Mouse (Mus musculus): ENCODE data around the gene Pde5a. TPM values are rescaled to one million over a fixed set of nuclear protein-coding genes. Genes with fewer than 3 reads are reported as not detected.

Gene Pde5a
- polyA plus RNA-seq, 1 experiment from 2014 or later, result 3.5 TPM

DNA sequence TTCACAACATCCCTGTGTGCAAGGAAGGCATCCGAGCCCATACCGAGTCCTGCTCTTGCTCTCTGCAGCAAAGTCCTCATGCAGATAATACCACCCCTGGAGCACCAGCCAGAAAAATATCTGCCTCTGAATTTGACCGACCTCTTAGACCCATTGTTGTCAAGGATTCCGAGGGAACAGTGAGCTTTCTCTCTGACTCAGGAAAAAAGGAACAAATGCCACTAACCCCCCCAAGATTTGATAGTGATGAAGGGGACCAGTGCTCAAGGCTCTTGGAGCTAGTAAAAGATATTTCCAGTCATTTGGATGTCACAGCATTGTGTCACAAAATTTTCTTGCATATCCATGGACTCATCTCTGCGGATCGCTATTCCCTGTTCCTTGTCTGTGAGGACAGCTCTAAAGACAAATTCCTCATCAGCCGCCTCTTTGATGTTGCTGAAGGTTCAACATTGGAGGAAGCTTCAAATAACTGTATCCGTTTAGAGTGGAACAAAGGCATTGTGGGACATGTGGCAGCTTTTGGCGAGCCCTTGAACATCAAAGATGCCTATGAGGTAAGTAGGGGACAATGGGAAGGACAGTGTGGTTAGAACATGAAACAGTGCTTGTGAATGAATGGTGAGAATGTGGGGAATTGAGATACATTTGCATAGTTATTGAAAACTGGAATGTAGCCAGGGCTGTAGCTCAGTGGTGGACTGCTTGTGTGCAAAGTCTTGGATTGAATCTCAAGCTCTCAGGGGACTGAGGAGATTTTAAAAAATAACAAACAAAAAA, 19.4 kb downstream of the Pde5a start:
- Histone ChIP-seq H3K36me3 (ENCODE audit: insufficient read depth, low read length) (no peaks in the 10 kb centered on the region), H3K9ac (replicated peaks; ENCODE audit: low read length) (no peak overlapping the region), H3K4me2 (replicated peaks; ENCODE audit: low read depth, low read length) (no peak overlapping the region), H3K9me3 (ENCODE audit: low read length) (peaks cover 10% of the 10 kb centered on the region), H3K4me3 (ENCODE audit: low read length) (no peak overlapping the region), H3K27me3 (ENCODE audit: insufficient read depth, low read length) (no peaks in the 10 kb centered on the region), H3K27ac (ENCODE audit: low read length) (no peak overlapping the region), H3K4me1 (ENCODE audit: insufficient read depth, low read length) (no peaks in the 10 kb centered on the region)
- ATAC-seq (ENCODE audit: low FRiP score, low TSS enrichment), result no peak
- 92% methylated on average over 9 of the region's 9 CpGs for WGBS

- Histone ChIP-seq H3K27ac (ENCODE audit: low read length) (no peak overlapping the region), H3K27me3 (ENCODE audit: insufficient read depth, low read length) (no peaks in the 10 kb centered on the region), H3K4me2 (replicated peaks; ENCODE audit: low read depth, low read length) (no peak overlapping the region), H3K36me3 (ENCODE audit: insufficient read depth, low read length) (no peaks in the 10 kb centered on the region), H3K4me3 (ENCODE audit: low read length) (no peak overlapping the region), H3K9me3 (ENCODE audit: low read length) (no peaks in the 10 kb centered on the region), H3K9ac (replicated peaks; ENCODE audit: low read length) (no peak overlapping the region), H3K4me1 (ENCODE audit: insufficient read depth, low read length) (no peaks in the 10 kb centered on the region)
- ATAC-seq (ENCODE audit: low FRiP score, low TSS enrichment), result no peak
- WGBS, result 87% methylated on average over 8 of the region's 8 CpGs
Measured at GRCm38 (mm10) chr3:122763240-122763761, 34.6 kb downstream of the Pde5a start.

DNA sequence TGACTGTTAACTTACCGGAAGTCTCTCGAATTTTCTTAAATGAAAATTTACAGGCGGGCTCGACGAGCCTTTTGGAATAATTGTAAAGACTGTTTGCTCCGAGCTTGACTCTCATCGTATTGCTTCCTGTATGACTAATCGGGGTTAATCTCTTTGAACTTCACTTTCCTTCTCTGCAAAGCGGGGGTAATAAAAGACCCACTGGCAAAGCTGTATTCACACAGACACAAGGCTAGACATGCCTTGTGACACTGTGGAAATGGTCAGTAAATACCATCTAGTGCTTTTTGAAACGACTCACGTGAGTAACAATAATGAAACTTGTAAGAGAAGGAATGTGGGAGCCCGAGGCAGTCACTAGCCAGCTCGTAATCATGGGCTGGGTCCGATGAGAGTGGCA, 35.0 kb downstream of the Pde5a start:
- no peak overlapping the region for H3K4me2 ChIP-seq (replicated peaks; ENCODE audit: low read depth, low read length)

DNA sequence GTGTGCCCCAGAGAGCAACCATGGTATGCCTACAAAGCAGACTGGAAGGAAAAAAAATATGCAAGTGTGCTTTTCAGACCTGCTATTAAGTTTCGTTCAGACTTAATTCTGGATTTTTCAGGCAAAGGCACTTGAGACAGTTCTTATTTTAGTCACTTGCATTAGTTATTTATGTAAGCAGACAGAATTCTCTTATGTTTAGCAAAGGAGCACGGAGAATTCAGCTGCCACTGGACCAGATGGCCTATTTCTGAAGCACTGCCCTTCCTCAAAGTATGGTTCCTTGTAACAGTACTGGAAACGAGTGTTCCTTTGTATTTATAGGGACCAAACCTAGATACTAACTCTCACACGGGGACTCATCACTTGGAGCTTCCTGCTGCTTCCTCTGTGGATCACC, 38.2 kb downstream of the Pde5a start:
- no peak overlapping the region for H3K4me2 ChIP-seq (replicated peaks; ENCODE audit: low read depth, low read length)
- no peaks in the 10 kb centered on the region for H3K27me3 ChIP-seq (ENCODE audit: insufficient read depth, low read length)
- no peak overlapping the region for H3K9ac ChIP-seq (replicated peaks; ENCODE audit: low read length)
- H3K9me3 ChIP-seq (ENCODE audit: low read length), result no peaks in the 10 kb centered on the region
- no peak overlapping the region for H3K27ac ChIP-seq (ENCODE audit: low read length)
- no peaks in the 10 kb centered on the region for H3K4me1 ChIP-seq (ENCODE audit: insufficient read depth, low read length)
- no peak for ATAC-seq (ENCODE audit: low FRiP score, low TSS enrichment)
- 53% methylated on average over 4 of the region's 4 CpGs for WGBS
- no peak overlapping the region for H3K4me3 ChIP-seq (ENCODE audit: low read length)
- H3K36me3 ChIP-seq (ENCODE audit: insufficient read depth, low read length), result no peaks in the 10 kb centered on the region

More for the DNA sequence above, 35.0 kb downstream of the Pde5a start:
- Histone ChIP-seq H3K9me3 (ENCODE audit: low read length) (no peaks in the 10 kb centered on the region), H3K36me3 (ENCODE audit: insufficient read depth, low read length) (no peaks in the 10 kb centered on the region), H3K4me3 (ENCODE audit: low read length) (no peak overlapping the region), H3K27ac (ENCODE audit: low read length) (no peak overlapping the region), H3K9ac (replicated peaks; ENCODE audit: low read length) (no peak overlapping the region), H3K27me3 (ENCODE audit: insufficient read depth, low read length) (no peaks in the 10 kb centered on the region), H3K4me1 (ENCODE audit: insufficient read depth, low read length) (no peaks in the 10 kb centered on the region)
- 54% methylated on average over 14 of the region's 14 CpGs for WGBS
- ATAC-seq (ENCODE audit: low FRiP score, low TSS enrichment), result no peak

DNA sequence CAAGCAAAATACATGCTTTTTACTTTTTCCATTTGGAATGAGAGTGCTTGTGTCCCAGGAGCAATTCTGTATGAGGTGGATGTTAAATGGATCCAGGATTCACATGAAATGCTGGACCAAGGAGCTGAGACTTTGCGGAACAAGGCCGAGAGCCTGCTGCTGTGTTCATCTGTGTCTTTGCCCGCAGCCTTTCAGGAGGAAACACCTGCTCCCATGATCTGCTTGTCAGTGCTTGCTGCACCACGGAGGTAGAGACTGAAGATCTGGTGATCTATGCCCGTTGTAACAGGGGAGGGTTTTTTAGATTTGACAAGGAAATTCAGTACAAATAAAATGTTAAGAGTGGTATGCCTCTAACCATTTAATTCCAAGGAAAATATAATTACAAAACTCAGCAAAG, 39.1 kb downstream of the Pde5a start:
- no peaks in the 10 kb centered on the region for H3K4me1 ChIP-seq (ENCODE audit: insufficient read depth, low read length)
- ATAC-seq (ENCODE audit: low FRiP score, low TSS enrichment), result no peak
- 87% methylated on average over 5 of the region's 5 CpGs for WGBS

DNA sequence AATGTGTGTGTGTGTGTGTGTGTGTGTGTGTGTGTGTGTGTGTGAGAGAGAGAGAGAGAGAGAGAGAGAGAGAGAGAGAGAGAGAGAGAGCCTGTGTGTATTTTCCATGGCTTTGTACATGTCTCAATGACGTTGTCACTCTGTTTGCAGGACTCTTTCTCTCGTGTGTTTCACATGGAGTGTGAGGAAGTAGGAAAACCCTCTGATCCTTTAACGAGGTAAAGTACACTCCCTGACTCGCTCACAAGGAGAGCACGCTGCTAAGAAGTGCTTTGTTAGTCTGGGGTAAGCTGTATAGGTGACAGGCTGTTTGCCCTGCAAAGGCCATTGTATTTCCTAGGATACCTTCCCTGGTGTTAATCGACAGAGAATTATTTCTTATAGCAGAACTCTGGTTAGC, 52.7 kb downstream of the Pde5a start:
- ATAC-seq (ENCODE audit: low FRiP score, low TSS enrichment), result no peak
- no peak overlapping the region for H3K4me2 ChIP-seq (replicated peaks; ENCODE audit: low read depth, low read length)
- H3K4me3 ChIP-seq (ENCODE audit: low read length), result no peak overlapping the region
- no peaks in the 10 kb centered on the region for H3K9me3 ChIP-seq (ENCODE audit: low read length)
- no peaks in the 10 kb centered on the region for H3K27me3 ChIP-seq (ENCODE audit: insufficient read depth, low read length)
- no peak overlapping the region for H3K27ac ChIP-seq (ENCODE audit: low read length)
- H3K36me3 ChIP-seq (ENCODE audit: insufficient read depth, low read length), result no peaks in the 10 kb centered on the region
- no peaks in the 10 kb centered on the region for H3K4me1 ChIP-seq (ENCODE audit: insufficient read depth, low read length)
- H3K9ac ChIP-seq (replicated peaks; ENCODE audit: low read length), result no peak overlapping the region
- WGBS, result 77% methylated on average over 6 of the region's 6 CpGs

More for the DNA sequence above, 39.1 kb downstream of the Pde5a start:
- Histone ChIP-seq H3K9ac (replicated peaks; ENCODE audit: low read length) (no peak overlapping the region), H3K27me3 (ENCODE audit: insufficient read depth, low read length) (no peaks in the 10 kb centered on the region), H3K9me3 (ENCODE audit: low read length) (no peaks in the 10 kb centered on the region), H3K27ac (ENCODE audit: low read length) (no peak overlapping the region), H3K4me3 (ENCODE audit: low read length) (no peak overlapping the region), H3K4me2 (replicated peaks; ENCODE audit: low read depth, low read length) (no peak overlapping the region), H3K36me3 (ENCODE audit: insufficient read depth, low read length) (no peaks in the 10 kb centered on the region)

DNA sequence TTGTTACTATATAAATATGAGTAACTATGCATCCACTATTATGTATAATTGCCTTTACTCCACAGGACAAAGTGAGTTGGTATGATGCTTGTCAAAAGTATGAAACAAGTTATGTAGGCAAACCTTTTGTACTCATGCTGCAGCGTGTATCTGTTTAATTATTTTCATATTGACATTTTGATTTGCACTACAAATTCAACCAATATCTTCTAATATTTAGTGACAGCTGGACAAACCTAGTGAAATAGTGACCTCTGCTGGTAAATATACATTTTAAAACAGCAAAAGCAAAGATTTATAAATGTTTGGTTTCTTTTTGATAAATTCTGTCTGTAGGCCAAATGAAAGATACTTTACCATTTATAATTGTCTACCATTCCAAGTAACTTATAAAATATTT, 55.5 kb downstream of the Pde5a start:
- no peaks in the 10 kb centered on the region for H3K9me3 ChIP-seq (ENCODE audit: low read length)
- no peak overlapping the region for H3K4me2 ChIP-seq (replicated peaks; ENCODE audit: low read depth, low read length)
- no peak overlapping the region for H3K9ac ChIP-seq (replicated peaks; ENCODE audit: low read length)
- H3K27me3 ChIP-seq (ENCODE audit: insufficient read depth, low read length), result no peaks in the 10 kb centered on the region
- no peak overlapping the region for H3K27ac ChIP-seq (ENCODE audit: low read length)
- H3K4me1 ChIP-seq (ENCODE audit: insufficient read depth, low read length), result no peaks in the 10 kb centered on the region
- WGBS, result 67% methylated on average over 1 of the region's 1 CpGs
- 0 out of 2 replicates have a peak, but pooled peaks cover 4% of the 10 kb centered on the region for H3K36me3 ChIP-seq (ENCODE audit: insufficient read depth, low read length)
- no peak overlapping the region for H3K4me3 ChIP-seq (ENCODE audit: low read length)
- ATAC-seq (ENCODE audit: low FRiP score, low TSS enrichment), result no peak

- H3K4me3 ChIP-seq (ENCODE audit: low read length), result no peak overlapping the region
- ATAC-seq (ENCODE audit: low FRiP score, low TSS enrichment), result no peak
- peaks cover 22% of the 10 kb centered on the region for H3K36me3 ChIP-seq (ENCODE audit: insufficient read depth, low read length)
- H3K27me3 ChIP-seq (ENCODE audit: insufficient read depth, low read length), result no peaks in the 10 kb centered on the region
- H3K4me1 ChIP-seq (ENCODE audit: insufficient read depth, low read length), result no peaks in the 10 kb centered on the region
- H3K27ac ChIP-seq (ENCODE audit: low read length), result no peak overlapping the region
- WGBS, result 95% methylated on average over 9 of the region's 9 CpGs
- H3K9ac ChIP-seq (replicated peaks; ENCODE audit: low read length), result no peak overlapping the region
- no peak overlapping the region for H3K4me2 ChIP-seq (replicated peaks; ENCODE audit: low read depth, low read length)
- peaks cover 15% of the 10 kb centered on the region for H3K9me3 ChIP-seq (ENCODE audit: low read length)
Measured at GRCm38 (mm10) chr3:122788314-122788713, 59.6 kb downstream of the Pde5a start.

GRCm38 (mm10) chr3:122789544-122789943, 60.8 kb downstream of the Pde5a start:
- no peak overlapping the region for H3K27ac ChIP-seq (ENCODE audit: low read length)
- WGBS, result 94% methylated on average over 6 of the region's 6 CpGs
- H3K4me2 ChIP-seq (replicated peaks; ENCODE audit: low read depth, low read length), result no peak overlapping the region
- peaks cover 15% of the 10 kb centered on the region for H3K9me3 ChIP-seq (ENCODE audit: low read length)
- H3K27me3 ChIP-seq (ENCODE audit: insufficient read depth, low read length), result no peaks in the 10 kb centered on the region
- H3K4me1 ChIP-seq (ENCODE audit: insufficient read depth, low read length), result no peaks in the 10 kb centered on the region
- H3K4me3 ChIP-seq (ENCODE audit: low read length), result no peak overlapping the region
- no peak for ATAC-seq (ENCODE audit: low FRiP score, low TSS enrichment)
- no peak overlapping the region for H3K9ac ChIP-seq (replicated peaks; ENCODE audit: low read length)
- peaks cover 22% of the 10 kb centered on the region for H3K36me3 ChIP-seq (ENCODE audit: insufficient read depth, low read length)

- H3K27ac ChIP-seq (ENCODE audit: low read length), result no peak overlapping the region
- H3K4me3 ChIP-seq (ENCODE audit: low read length), result no peak overlapping the region
- WGBS, result 78% methylated on average over 6 of the region's 6 CpGs
- no peaks in the 10 kb centered on the region for H3K9me3 ChIP-seq (ENCODE audit: low read length)
- ATAC-seq (ENCODE audit: low FRiP score, low TSS enrichment), result no peak
- H3K27me3 ChIP-seq (ENCODE audit: insufficient read depth, low read length), result no peaks in the 10 kb centered on the region
- no peak overlapping the region for H3K4me2 ChIP-seq (replicated peaks; ENCODE audit: low read depth, low read length)
- 0 out of 2 replicates have a peak, but pooled peaks cover 13% of the 10 kb centered on the region for H3K36me3 ChIP-seq (ENCODE audit: insufficient read depth, low read length)
- no peak overlapping the region for H3K9ac ChIP-seq (replicated peaks; ENCODE audit: low read length)
- H3K4me1 ChIP-seq (ENCODE audit: insufficient read depth, low read length), result peaks cover 12% of the 10 kb centered on the region
Measured at GRCm38 (mm10) chr3:122800050-122800449, 71.3 kb downstream of the Pde5a start.
